Mouse (Mus musculus) liver, adult 2 months (tissue): ENCODE data around the gene Yif1a. TPM values are rescaled to one million over a fixed set of nuclear protein-coding genes. Genes with fewer than 3 reads are reported as not detected.

Experiments used
- DNase-seq: peaks from one replicate; pipeline ENCODE4 v3.0.0-alpha.2; 2011; ENCODE audit warnings: low read depth, low spot score; ENCODE audit errors: extremely low read depth
- H3K27ac ChIP-seq: fragments of 200-500 bp; replicated peaks from 2 replicates; pipeline ENCODE4 v1.5.1; 2012; ENCODE audit warnings: low read depth, mild to moderate bottlenecking, control low read depth, inconsistent platforms, low read length; ENCODE audit not compliant: insufficient read depth
- H3K27me3 ChIP-seq: fragments of 200-500 bp; 2 replicates; pipeline ENCODE4 v1.6.1; 2012; ENCODE audit warnings: mild to moderate bottlenecking, moderate library complexity, low read length, inconsistent platforms; ENCODE audit not compliant: control insufficient read depth, insufficient read depth
- H3K36me3 ChIP-seq: fragments of 200-500 bp; 2 replicates; pipeline ENCODE4 v1.6.1; 2012; ENCODE audit warnings: low read length, inconsistent platforms; ENCODE audit not compliant: control insufficient read depth, insufficient read depth
- H3K4me1 ChIP-seq: fragments of 200-500 bp; 2 replicates; pipeline ENCODE4 v1.6.1; 2011; ENCODE audit warnings: low read length; ENCODE audit not compliant: control insufficient read depth, insufficient read depth
- H3K4me3 ChIP-seq: fragments of 200-500 bp; 2 replicates; pipeline ENCODE4 v1.5.1; 2011; ENCODE audit warnings: low read depth, mild to moderate bottlenecking, control low read depth, low read length, moderate library complexity; ENCODE audit not compliant: insufficient read depth
- H3K79me2 ChIP-seq: fragments of 200-500 bp; 2 replicates; pipeline ENCODE4 v1.6.1; 2012; ENCODE audit warnings: inconsistent platforms, mild to moderate bottlenecking, low read length, moderate library complexity; ENCODE audit not compliant: control insufficient read depth, insufficient read depth
- H3K9ac ChIP-seq: fragments of 200-500 bp; 2 replicates; pipeline ENCODE4 v1.6.1; 2012; ENCODE audit warnings: low read depth, mild to moderate bottlenecking, control low read depth, inconsistent platforms, low read length
- CTCF ChIP-seq: fragments of 200-500 bp; IDR thresholded peaks from 2 replicates; pipeline ENCODE4 v1.5.1; 2011; ENCODE audit warnings: low read depth, low read length, control low read depth
- POLR2A ChIP-seq: fragments of 200-500 bp; IDR thresholded peaks from 2 replicates; pipeline ENCODE4 v1.6.1; 2011; ENCODE audit warnings: low read length, control low read depth; ENCODE audit not compliant: insufficient read depth; ENCODE audit errors: extremely low read depth
- WGBS: fragments of 180-500 bp; shearing (Covaris S2); methylation state at CpG from one replicate; pipeline ENCODE4 v1.1.7; 2018; 5-methylcytosine and 5-hydroxymethylcytosine counted together
- polyA plus RNA-seq: library from polyadenylated mRNA; depleted of rRNA; stranded (reverse); fragments of >200 nt; gene quantifications from 2 replicates; pipeline ENCODE4 v1.2.3, GENCODE M21; 2012
- total RNA-seq: library from RNA; depleted of rRNA; stranded (reverse); fragments of >200 nt; gene quantifications from 2 replicates; pipeline ENCODE4 v1.2.3, GENCODE M21; 2014

Yif1a gene
- total and polyA plus RNA-seq, 2 experiments, result 79.3 to 188 TPM

GRCm38 (mm10) chr19:5117494-5118383 lies 29.4 kb downstream of the Yif1a start:
- H3K9ac ChIP-seq, result peak overlapping the region; percentile 76
- under 1% methylated on average over 79 of the region's 83 CpGs for WGBS
- no peaks in the 10 kb centered on the region for H3K79me2 ChIP-seq
- TF ChIP-seq POLR2A (0 out of 2 replicates have a peak, but pooled peaks have one; percentile 9), CTCF (peak; percentile 89)
- no peaks in the 10 kb centered on the region for H3K27me3 ChIP-seq
- H3K4me3 ChIP-seq, result peak overlapping the region; percentile 76
- H3K36me3 ChIP-seq, result no peaks in the 10 kb centered on the region
- DNase-seq, result peak; percentile 54
- H3K4me1 ChIP-seq, result 0 out of 2 replicates have a peak, but pooled peaks cover 2% of the 10 kb centered on the region
- peak overlapping the region; percentile 10; the same call in 1 of the 2 replicates for H3K27ac ChIP-seq

- H3K79me2 ChIP-seq, result no peaks in the 10 kb centered on the region
- no peaks in the 10 kb centered on the region for H3K27me3 ChIP-seq
- H3K4me1 ChIP-seq, result 0 out of 2 replicates have a peak, but pooled peaks cover 2% of the 10 kb centered on the region
- no peak for TF ChIP-seq POLR2A
- no peak for TF ChIP-seq CTCF
- peak within 1 kb of the TSS; percentile 76 for H3K4me3 ChIP-seq
- peak within 1 kb of the TSS; percentile 76 for H3K9ac ChIP-seq
- no peak for DNase-seq
- 4% methylated on average over 18 of the region's 18 CpGs for WGBS
- H3K36me3 ChIP-seq, result no peaks in the 10 kb centered on the region
- H3K27ac ChIP-seq, result peak within 1 kb of the TSS; percentile 10; the same call in 1 of the 2 replicates
Measured at GRCm38 (mm10) chr19:5118384-5118698, 30.0 kb downstream of the Yif1a start, which contains the start of gene Klc2. Klc2 (minus strand) TSS chr19:5118560.

DNA sequence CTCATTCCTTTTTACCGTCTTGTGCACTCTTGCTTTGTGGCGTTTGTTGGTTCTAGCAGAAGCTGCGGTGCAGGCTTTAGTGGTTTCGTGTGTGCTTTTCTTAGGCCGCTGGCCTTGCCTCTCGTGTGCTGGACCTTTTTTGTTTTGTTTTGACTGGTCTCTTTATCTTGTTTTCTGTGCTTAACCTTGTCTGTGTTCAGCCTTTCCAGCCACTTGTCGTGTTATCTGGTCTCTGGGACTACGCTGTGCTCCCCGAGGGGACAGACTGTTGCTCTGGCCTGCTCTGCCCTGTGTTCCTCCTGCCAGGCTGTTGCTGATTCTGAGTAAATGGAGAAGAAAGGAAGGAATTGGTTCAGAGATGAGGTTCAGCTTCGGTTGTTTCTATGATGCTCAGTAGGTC lies 34.2 kb downstream of the Yif1a start:
- no peaks in the 10 kb centered on the region for H3K36me3 ChIP-seq
- 73% methylated on average over 10 of the region's 10 CpGs for WGBS
- no peak overlapping the region for H3K9ac ChIP-seq
- no peaks in the 10 kb centered on the region for H3K79me2 ChIP-seq
- TF ChIP-seq POLR2A, result no peak
- TF ChIP-seq CTCF, result no peak
- H3K27ac ChIP-seq, result no peak overlapping the region
- no peak for DNase-seq
- no peak overlapping the region for H3K4me3 ChIP-seq
- H3K27me3 ChIP-seq, result no peaks in the 10 kb centered on the region
- no peaks in the 10 kb centered on the region for H3K4me1 ChIP-seq

- Histone ChIP-seq H3K79me2 (no peaks in the 10 kb centered on the region), H3K36me3 (no peaks in the 10 kb centered on the region), H3K27ac (no peak overlapping the region), H3K27me3 (no peaks in the 10 kb centered on the region), H3K4me3 (no peak overlapping the region), H3K4me1 (no peaks in the 10 kb centered on the region), H3K9ac (no peak overlapping the region)
- TF ChIP-seq CTCF, result no peak
- TF ChIP-seq POLR2A, result no peak
- DNase-seq, result no peak
- 75% methylated on average over 3 of the region's 3 CpGs for WGBS
Measured at GRCm38 (mm10) chr19:5123241-5123640, 34.9 kb downstream of the Yif1a start.

GRCm38 (mm10) chr19:5124055-5124614 lies 35.8 kb downstream of the Yif1a start:
- Histone ChIP-seq H3K4me3 (no peak overlapping the region), H3K4me1 (no peaks in the 10 kb centered on the region), H3K79me2 (no peaks in the 10 kb centered on the region), H3K27ac (no peak overlapping the region), H3K9ac (no peak overlapping the region), H3K36me3 (no peaks in the 10 kb centered on the region), H3K27me3 (no peaks in the 10 kb centered on the region)
- no peak for DNase-seq
- WGBS, result 65% methylated on average over 7 of the region's 7 CpGs
- TF ChIP-seq CTCF (no peak), POLR2A (no peak)

GRCm38 (mm10) chr19:5129770-5130169 lies 41.4 kb downstream of the Yif1a start:
- DNase-seq, result peak; percentile 27
- H3K4me1 ChIP-seq, result no peaks in the 10 kb centered on the region
- no peak overlapping the region for H3K9ac ChIP-seq
- no peaks in the 10 kb centered on the region for H3K36me3 ChIP-seq
- WGBS, result 56% methylated on average over 1 of the region's 1 CpGs
- TF ChIP-seq POLR2A (no peak), CTCF (peak; percentile 22; the same call in 1 of the 2 replicates)
- no peaks in the 10 kb centered on the region for H3K79me2 ChIP-seq
- no peaks in the 10 kb centered on the region for H3K27me3 ChIP-seq
- H3K4me3 ChIP-seq, result no peak overlapping the region
- H3K27ac ChIP-seq, result no peak overlapping the region
